Mouse (Mus musculus): ENCODE data around the gene Por. TPM values are rescaled to one million over a fixed set of nuclear protein-coding genes. Genes with fewer than 3 reads are reported as not detected.

Por gene
- polyA plus RNA-seq, 1 experiment from 2014 or later, result 127 TPM

DNA sequence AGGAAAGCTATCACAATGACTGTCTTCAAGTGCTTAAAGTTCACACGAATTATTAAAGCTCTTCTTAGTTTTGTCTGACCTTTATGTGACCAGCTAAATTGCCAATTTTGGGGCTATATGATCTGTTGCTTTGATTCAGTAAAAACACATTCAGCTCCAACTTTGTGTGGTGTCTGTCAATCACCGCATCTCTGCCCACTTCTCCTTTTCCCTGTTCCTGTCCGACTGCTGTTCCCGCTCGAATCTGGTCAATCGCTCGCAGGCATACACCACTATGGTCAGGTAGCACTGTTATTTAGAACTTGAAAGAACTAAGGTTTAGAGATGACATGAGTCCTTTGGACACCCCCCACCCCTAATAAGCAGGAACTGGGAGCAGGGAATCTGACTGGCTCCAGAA is 1.8 kb upstream of the Por start:
- WGBS, result 90% methylated on average over 7 of the region's 7 CpGs
- H3K27me3 ChIP-seq (ENCODE audit: control insufficient read depth, insufficient read depth, low read depth, low read length), result no peaks in the 10 kb centered on the region
- no peak overlapping the region for H3K4me3 ChIP-seq (ENCODE audit: low read depth, low read length)
- H3K9me3 ChIP-seq (replicated peaks; ENCODE audit: control insufficient read depth, low read length, poor library complexity, severe bottlenecking), result 0 out of 2 replicates have a peak, but pooled peaks cover 6% of the 10 kb centered on the region
- ATAC-seq, result no peak
- H3K9ac ChIP-seq (ENCODE audit: low read depth, low read length), result no peak overlapping the region
- H3K4me1 ChIP-seq (ENCODE audit: control insufficient read depth, insufficient read depth, low read length), result no peaks in the 10 kb centered on the region
- no peaks in the 10 kb centered on the region for H3K36me3 ChIP-seq (ENCODE audit: control insufficient read depth, insufficient read depth, low read length)
- no peak overlapping the region for H3K4me2 ChIP-seq (ENCODE audit: low read length)
- no peak overlapping the region for H3K27ac ChIP-seq (ENCODE audit: low read length)

DNA sequence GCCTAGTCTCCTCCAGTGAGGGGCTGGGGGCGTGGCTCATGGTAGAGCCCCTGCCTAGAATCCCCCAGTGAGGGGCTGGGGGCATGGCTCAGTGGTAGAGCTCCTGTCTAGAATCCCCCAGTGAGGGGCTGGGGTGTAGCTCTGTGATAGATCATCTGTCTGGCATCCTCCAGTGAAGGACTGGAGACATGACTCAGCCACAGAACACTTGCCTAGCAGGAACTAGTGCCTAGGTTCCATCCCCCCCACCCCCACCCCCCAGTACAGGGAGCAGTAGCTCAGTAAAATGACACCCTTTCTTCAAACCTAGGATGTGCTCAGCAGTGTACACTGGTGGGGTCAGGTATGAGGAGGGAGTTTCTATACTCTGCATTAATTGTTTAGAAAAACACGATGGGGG is 1.0 kb downstream of the Por start:
- Histone ChIP-seq H3K4me1 (ENCODE audit: control insufficient read depth, insufficient read depth, low read length) (peaks cover 18% of the 10 kb centered on the region), H3K27me3 (ENCODE audit: control insufficient read depth, insufficient read depth, low read depth, low read length) (no peaks in the 10 kb centered on the region), H3K27ac (ENCODE audit: low read length) (no peak overlapping the region), H3K4me2 (ENCODE audit: low read length) (no peak overlapping the region), H3K9ac (ENCODE audit: low read depth, low read length) (no peak overlapping the region), H3K9me3 (replicated peaks; ENCODE audit: control insufficient read depth, low read length, poor library complexity, severe bottlenecking) (0 out of 2 replicates have a peak, but pooled peaks cover under 1% of the 10 kb centered on the region), H3K4me3 (ENCODE audit: low read depth, low read length) (no peak overlapping the region), H3K36me3 (ENCODE audit: control insufficient read depth, insufficient read depth, low read length) (no peaks in the 10 kb centered on the region)
- no peak for ATAC-seq
- WGBS, result 82% methylated on average over 2 of the region's 2 CpGs

DNA sequence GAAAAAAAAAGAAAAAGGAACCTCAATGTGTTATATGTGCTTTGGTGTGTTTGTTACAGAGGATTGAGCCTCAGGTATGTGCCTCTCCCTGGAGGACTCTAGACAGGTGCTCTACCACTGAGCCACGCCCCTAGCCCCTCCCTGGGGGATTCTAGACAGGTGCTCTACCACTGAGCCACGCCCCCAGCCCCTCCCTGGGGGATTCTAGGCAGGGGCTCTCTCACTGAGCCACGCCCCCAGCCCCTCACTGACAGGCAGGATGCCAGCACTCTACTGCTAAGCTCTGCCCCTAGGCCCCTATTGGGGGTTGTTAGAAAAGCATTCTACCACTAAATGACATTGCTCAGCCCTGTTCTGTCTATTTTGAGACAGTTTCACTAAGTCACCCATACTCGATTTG is 2.7 kb downstream of the Por start:
- ATAC-seq, result no peak
- H3K4me3 ChIP-seq (ENCODE audit: low read depth, low read length), result no peak overlapping the region
- WGBS, result 70% methylated on average over 4 of the region's 4 CpGs
- H3K27me3 ChIP-seq (ENCODE audit: control insufficient read depth, insufficient read depth, low read depth, low read length), result no peaks in the 10 kb centered on the region
- H3K27ac ChIP-seq (ENCODE audit: low read length), result no peak overlapping the region
- no peak overlapping the region for H3K9ac ChIP-seq (ENCODE audit: low read depth, low read length)
- peaks cover 20% of the 10 kb centered on the region for H3K4me1 ChIP-seq (ENCODE audit: control insufficient read depth, insufficient read depth, low read length)
- no peaks in the 10 kb centered on the region for H3K36me3 ChIP-seq (ENCODE audit: control insufficient read depth, insufficient read depth, low read length)
- no peak overlapping the region for H3K4me2 ChIP-seq (ENCODE audit: low read length)
- no peaks in the 10 kb centered on the region for H3K9me3 ChIP-seq (replicated peaks; ENCODE audit: control insufficient read depth, low read length, poor library complexity, severe bottlenecking)

DNA sequence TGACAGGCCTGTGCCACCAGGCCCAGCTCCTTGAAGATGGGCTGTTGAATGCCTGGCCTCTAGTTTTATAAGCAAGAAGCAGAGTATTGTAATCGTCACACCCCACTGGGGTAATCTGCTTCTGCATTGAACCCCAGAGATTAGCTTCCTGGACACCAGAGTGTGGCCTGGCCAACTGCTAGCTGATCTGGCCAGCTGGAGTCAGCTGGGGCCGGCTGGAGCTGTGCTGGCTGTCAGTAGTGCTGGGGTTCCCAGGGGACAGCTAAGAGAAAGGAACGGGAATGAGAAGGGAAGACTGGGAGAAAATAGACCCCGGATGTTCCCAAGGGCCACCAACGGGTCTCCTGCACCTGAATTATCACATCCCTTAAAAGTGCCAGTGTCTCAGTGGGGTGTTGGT is 3.1 kb downstream of the Por start:
- Histone ChIP-seq H3K27ac (ENCODE audit: low read length) (no peak overlapping the region), H3K4me3 (ENCODE audit: low read depth, low read length) (no peak overlapping the region), H3K27me3 (ENCODE audit: control insufficient read depth, insufficient read depth, low read depth, low read length) (no peaks in the 10 kb centered on the region), H3K9ac (ENCODE audit: low read depth, low read length) (no peak overlapping the region), H3K9me3 (replicated peaks; ENCODE audit: control insufficient read depth, low read length, poor library complexity, severe bottlenecking) (no peaks in the 10 kb centered on the region), H3K4me2 (ENCODE audit: low read length) (no peak overlapping the region), H3K36me3 (ENCODE audit: control insufficient read depth, insufficient read depth, low read length) (no peaks in the 10 kb centered on the region), H3K4me1 (ENCODE audit: control insufficient read depth, insufficient read depth, low read length) (peaks cover 20% of the 10 kb centered on the region)
- WGBS, result 41% methylated on average over 5 of the region's 5 CpGs
- no peak for ATAC-seq

DNA sequence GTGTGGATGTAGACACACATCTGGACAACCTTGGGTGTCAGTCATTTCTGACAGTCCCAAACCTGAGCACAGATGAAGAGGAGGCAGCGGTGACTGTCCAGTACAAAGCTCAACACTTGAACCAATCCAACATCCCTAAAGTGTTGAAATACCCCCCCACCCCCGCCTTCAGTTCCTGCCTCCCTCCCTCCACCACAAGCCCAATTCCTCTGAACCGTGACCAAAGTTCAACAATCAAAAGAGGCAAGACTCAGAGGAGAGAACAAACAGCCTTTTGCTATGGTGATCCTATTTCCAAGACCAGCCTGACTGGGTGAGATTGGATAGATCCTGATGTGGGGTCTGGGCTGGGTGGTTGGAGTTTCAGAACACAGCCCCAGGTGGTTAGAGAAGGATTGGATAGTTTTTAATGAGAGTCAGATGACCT is 4.5 kb downstream of the Por start:
- Histone ChIP-seq H3K4me1 (ENCODE audit: control insufficient read depth, insufficient read depth, low read length) (peaks cover 20% of the 10 kb centered on the region), H3K9me3 (replicated peaks; ENCODE audit: control insufficient read depth, low read length, poor library complexity, severe bottlenecking) (no peaks in the 10 kb centered on the region), H3K4me3 (ENCODE audit: low read depth, low read length) (no peak overlapping the region), H3K4me2 (ENCODE audit: low read length) (peak overlapping the region; percentile 32; the same call in 1 of the 2 replicates), H3K27ac (ENCODE audit: low read length) (peak overlapping the region; percentile 80), H3K9ac (ENCODE audit: low read depth, low read length) (no peak overlapping the region), H3K36me3 (ENCODE audit: control insufficient read depth, insufficient read depth, low read length) (no peaks in the 10 kb centered on the region), H3K27me3 (ENCODE audit: control insufficient read depth, insufficient read depth, low read depth, low read length) (no peaks in the 10 kb centered on the region)
- WGBS, result 8% methylated on average over 3 of the region's 3 CpGs
- ATAC-seq, result peak; percentile 52

DNA sequence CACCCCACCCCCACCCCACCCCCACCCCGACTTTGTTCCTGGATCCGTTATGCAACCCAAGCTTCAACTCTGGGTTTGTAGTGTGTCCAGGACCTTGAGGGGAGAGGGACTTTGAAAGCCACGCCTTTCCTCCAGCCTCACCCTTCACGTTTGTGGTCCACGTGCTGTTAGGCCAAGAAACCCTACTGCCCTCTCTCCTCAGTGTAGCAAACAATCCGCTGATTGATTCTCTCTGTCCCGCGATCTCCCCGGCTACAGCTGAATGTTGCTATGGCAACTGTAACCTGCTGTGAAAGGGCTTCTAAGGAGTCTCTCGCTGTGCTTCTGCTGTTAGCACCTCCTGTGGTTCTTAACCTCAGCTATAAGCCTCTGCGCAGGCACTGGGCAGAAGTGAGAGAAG is 5.0 kb downstream of the Por start:
- WGBS, result under 1% methylated on average over 9 of the region's 11 CpGs
- H3K4me3 ChIP-seq (ENCODE audit: low read depth, low read length), result no peak overlapping the region

DNA sequence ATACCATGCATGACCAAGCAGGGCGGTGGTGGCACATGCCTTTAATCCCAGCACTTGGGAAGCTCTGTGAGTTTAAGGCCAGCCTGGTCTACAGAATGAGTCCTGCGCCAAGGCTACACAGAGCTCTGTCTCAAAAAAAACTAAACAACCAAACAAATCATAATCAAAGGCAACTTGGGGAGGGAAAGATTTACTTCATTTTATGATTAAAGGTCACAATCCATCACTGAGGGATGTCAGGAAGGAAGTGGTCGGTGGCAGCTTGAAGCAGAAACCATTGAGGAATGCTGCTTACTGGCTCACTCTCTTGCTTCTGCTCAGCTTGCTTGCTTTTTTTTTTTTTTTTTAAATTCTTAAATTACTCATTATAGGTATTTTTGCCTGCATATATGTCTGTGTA is 6.9 kb downstream of the Por start:
- peaks cover 20% of the 10 kb centered on the region for H3K4me1 ChIP-seq (ENCODE audit: control insufficient read depth, insufficient read depth, low read length)
- no peak overlapping the region for H3K9ac ChIP-seq (ENCODE audit: low read depth, low read length)
- H3K27me3 ChIP-seq (ENCODE audit: control insufficient read depth, insufficient read depth, low read depth, low read length), result no peaks in the 10 kb centered on the region
- WGBS, result 71% methylated on average over 3 of the region's 3 CpGs
- no peak overlapping the region for H3K27ac ChIP-seq (ENCODE audit: low read length)
- H3K9me3 ChIP-seq (replicated peaks; ENCODE audit: control insufficient read depth, low read length, poor library complexity, severe bottlenecking), result no peaks in the 10 kb centered on the region
- no peak overlapping the region for H3K4me3 ChIP-seq (ENCODE audit: low read depth, low read length)
- ATAC-seq, result no peak
- H3K4me2 ChIP-seq (ENCODE audit: low read length), result no peak overlapping the region
- H3K36me3 ChIP-seq (ENCODE audit: control insufficient read depth, insufficient read depth, low read length), result no peaks in the 10 kb centered on the region

More for the DNA sequence above, 5.0 kb downstream of the Por start:
- Histone ChIP-seq H3K4me1 (ENCODE audit: control insufficient read depth, insufficient read depth, low read length) (peaks cover 20% of the 10 kb centered on the region), H3K4me2 (ENCODE audit: low read length) (peak overlapping the region; percentile 32), H3K27me3 (ENCODE audit: control insufficient read depth, insufficient read depth, low read depth, low read length) (no peaks in the 10 kb centered on the region), H3K9ac (ENCODE audit: low read depth, low read length) (no peak overlapping the region), H3K9me3 (replicated peaks; ENCODE audit: control insufficient read depth, low read length, poor library complexity, severe bottlenecking) (no peaks in the 10 kb centered on the region), H3K27ac (ENCODE audit: low read length) (peak overlapping the region; percentile 80), H3K36me3 (ENCODE audit: control insufficient read depth, insufficient read depth, low read length) (no peaks in the 10 kb centered on the region)
- peak; percentile 87 for ATAC-seq

DNA sequence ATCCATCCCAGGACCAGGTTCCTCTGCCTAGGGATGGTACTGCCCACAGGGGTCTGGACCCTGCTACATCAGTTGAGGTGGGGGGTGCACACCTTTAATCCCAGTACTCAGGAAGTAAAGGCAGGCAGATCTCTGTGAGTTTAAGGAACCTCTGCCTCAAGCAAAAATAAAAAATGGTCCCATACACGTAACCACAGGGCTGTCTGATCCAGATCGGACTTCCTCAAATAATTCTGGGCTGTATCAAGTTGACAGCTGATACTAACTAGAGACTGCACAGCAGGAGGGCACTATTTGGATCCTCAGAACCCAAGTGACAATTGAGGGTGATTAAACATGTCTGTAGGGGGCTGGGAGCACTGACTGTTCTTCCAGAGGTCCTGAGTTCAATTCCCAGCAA is 7.4 kb downstream of the Por start:
- WGBS, result 85% methylated on average over 2 of the region's 2 CpGs
- Histone ChIP-seq H3K9ac (ENCODE audit: low read depth, low read length) (no peak overlapping the region), H3K36me3 (ENCODE audit: control insufficient read depth, insufficient read depth, low read length) (no peaks in the 10 kb centered on the region), H3K27ac (ENCODE audit: low read length) (no peak overlapping the region), H3K4me1 (ENCODE audit: control insufficient read depth, insufficient read depth, low read length) (peaks cover 20% of the 10 kb centered on the region), H3K4me2 (ENCODE audit: low read length) (no peak overlapping the region), H3K4me3 (ENCODE audit: low read depth, low read length) (no peak overlapping the region), H3K9me3 (replicated peaks; ENCODE audit: control insufficient read depth, low read length, poor library complexity, severe bottlenecking) (no peaks in the 10 kb centered on the region), H3K27me3 (ENCODE audit: control insufficient read depth, insufficient read depth, low read depth, low read length) (no peaks in the 10 kb centered on the region)
- ATAC-seq, result no peak

DNA sequence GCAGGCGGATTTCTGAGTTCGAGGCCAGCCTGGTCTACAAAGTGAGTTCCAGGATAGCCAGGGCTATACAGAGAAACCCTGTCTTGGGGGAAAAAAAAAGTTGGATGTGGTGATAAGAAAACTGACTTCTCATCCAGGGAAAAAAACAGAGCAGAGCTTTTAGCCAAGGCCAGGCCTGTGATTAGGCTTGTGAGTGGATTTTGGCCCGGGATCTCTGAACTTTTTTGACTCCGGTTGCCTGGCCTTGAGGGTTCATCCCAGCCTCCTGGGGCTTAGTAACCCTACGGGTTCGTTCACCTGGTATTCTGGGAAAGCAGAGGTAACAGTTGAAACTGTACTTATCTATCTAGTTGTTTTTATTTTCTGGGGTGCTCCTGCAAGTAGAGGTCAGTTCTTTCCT is 8.6 kb downstream of the Por start:
- Histone ChIP-seq H3K4me3 (ENCODE audit: low read depth, low read length) (no peak overlapping the region), H3K4me2 (ENCODE audit: low read length) (no peak overlapping the region), H3K9me3 (replicated peaks; ENCODE audit: control insufficient read depth, low read length, poor library complexity, severe bottlenecking) (no peaks in the 10 kb centered on the region), H3K27me3 (ENCODE audit: control insufficient read depth, insufficient read depth, low read depth, low read length) (no peaks in the 10 kb centered on the region), H3K9ac (ENCODE audit: low read depth, low read length) (no peak overlapping the region), H3K27ac (ENCODE audit: low read length) (no peak overlapping the region), H3K36me3 (ENCODE audit: control insufficient read depth, insufficient read depth, low read length) (no peaks in the 10 kb centered on the region), H3K4me1 (ENCODE audit: control insufficient read depth, insufficient read depth, low read length) (peaks cover 20% of the 10 kb centered on the region)
- 92% methylated on average over 6 of the region's 6 CpGs for WGBS
- ATAC-seq, result no peak

Measured in midbrain, embryonic 16.5 days (tissue).